Mouse (Mus musculus): ENCODE measurements around the gene Tacstd2.
"Not testable (repeated sequence)": the region's sequence is repeated elsewhere in the genome, so short reads cannot be mapped to it uniquely, and the experiment has no call there.

Gene Tacstd2

DNA sequence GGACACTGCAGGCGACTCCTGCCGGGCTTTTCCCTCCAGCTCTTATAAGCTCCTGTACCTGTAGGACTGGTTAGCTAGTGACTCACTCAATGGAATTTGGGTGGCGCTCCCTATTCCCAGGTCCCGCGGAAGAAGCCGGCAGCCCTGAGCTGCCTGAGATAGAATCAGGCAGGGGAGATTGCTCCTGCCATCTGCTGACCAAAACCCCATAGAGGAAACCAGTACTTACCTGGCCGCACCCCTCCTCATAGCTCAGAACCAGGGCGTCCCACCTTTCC is at the start of gene Tacstd2:
TSS of gene Tacstd2 (minus strand) at position 20 of the 278 bp plus-strand sequence.
- no peak for DNase-seq (ENCODE audit: low read depth, low spot score)

DNA sequence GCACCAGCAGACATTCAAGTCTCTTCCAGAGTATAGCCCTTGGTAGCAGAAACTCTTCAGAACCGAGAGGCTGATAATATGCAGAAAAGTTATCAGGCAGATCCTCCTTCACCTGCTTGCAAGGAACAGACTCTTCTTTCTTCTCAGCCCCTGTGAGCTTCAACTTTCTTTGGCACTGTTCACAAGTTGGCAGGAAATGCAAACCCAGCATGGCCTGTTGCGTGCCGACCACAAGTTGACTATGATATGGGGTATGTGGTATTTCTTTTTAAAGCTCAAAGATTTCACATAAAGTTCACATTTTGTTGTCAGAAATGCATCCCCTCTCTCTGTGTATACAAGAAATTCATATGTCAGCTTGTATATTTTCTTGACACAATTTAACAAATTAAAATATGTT is 30.7 kb upstream of the Tacstd2 start:
- DNase-seq (ENCODE audit: low read depth, low spot score) = no peak

- DNase-seq (ENCODE audit: low read depth, low spot score) = no peak
Observed at GRCm38 (mm10) chr6:67555376-67555775, 19.8 kb upstream of the Tacstd2 start.

DNA sequence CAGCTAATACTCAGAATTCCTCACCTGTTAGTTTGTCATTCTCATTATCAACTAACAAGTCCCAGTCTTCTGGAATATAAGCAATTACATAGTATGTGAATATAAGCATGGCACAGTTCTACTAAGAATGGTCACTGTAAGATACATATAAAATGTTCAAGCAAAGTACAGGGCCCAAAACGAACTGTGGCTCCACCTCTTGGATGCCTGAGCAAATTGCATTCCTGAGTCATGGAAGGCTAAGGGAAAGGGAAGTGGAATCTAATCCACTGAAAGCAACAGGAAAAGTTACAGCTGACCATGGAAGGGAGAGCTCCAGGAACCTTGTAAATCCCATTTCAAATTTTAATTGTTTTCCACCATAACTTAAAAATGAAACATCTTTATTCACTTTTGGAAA is 14.0 kb upstream of the Tacstd2 start:
- no peak for DNase-seq (ENCODE audit: low read depth, low spot score)

GRCm38 (mm10) chr6:67535005-67535776 is 405 bp downstream of the Tacstd2 start:
- peak; percentile 23 for DNase-seq (ENCODE audit: low read depth, low spot score)

GRCm38 (mm10) chr6:67534191-67535004 is 1.2 kb downstream of the Tacstd2 start:
- DNase-seq (ENCODE audit: low read depth, low spot score) = no peak

GRCm38 (mm10) chr6:67532665-67533440 is 2.7 kb downstream of the Tacstd2 start:
- peak; percentile 43 for DNase-seq (ENCODE audit: low read depth, low spot score)

DNA sequence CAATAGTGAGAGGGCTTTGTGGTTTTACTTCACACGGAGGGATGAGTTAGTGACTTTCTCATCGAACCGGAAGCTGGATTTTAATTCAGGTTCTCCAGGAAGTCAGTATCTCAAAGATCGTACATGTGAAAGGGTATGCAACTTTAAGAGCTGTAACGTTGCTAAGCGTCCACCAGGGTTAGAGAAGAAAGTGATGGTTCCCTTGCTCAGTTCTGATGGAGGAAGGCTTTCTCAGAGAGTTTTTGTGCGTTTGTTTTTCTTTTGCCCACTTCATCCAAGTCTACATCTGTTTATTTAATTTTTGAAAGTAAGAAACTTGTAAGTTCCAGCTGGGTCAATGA is 3.8 kb downstream of the Tacstd2 start:
- peak; percentile 22 for DNase-seq (ENCODE audit: low read depth, low spot score)

DNA sequence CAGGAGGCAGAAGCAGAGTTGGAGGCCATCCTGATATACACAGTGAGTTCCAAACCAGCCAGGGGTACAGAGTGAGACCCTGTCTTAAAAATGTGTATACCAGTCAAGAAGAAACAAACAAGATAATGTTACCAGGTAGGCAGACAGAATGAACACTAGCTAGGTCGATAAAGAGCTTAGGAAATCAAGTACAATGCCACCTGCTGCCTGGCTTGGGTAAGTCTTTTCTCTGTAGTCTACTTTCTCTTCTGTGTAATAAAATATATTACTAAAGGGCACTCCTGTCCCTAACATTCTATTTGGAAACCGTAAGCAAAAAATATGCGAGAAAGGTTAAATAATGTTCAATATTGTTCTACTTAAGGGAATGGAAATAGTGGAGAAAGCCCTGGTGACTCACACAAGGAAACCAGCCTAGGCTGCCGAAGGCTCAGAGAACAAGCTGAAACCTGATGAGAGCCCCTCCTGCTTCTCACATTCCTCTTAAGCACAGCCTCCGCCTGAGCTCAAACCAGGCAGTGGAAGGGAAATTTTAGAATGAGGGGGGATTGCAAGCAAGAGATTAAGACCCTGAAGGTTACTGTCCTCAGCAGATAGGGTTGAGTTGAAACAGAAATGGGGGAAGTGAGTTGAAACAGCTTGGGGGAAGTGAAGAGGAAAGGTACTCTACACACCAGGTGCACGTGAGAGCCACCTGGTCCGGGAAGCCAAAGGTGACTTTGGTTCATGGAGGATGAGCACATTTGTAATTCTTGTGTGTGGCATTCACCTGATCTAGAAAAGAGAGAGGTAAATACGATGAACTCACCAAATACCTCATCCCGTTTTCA is 4.4 kb downstream of the Tacstd2 start:
- DNase-seq (ENCODE audit: low read depth, low spot score) = peak; percentile 54

DNA sequence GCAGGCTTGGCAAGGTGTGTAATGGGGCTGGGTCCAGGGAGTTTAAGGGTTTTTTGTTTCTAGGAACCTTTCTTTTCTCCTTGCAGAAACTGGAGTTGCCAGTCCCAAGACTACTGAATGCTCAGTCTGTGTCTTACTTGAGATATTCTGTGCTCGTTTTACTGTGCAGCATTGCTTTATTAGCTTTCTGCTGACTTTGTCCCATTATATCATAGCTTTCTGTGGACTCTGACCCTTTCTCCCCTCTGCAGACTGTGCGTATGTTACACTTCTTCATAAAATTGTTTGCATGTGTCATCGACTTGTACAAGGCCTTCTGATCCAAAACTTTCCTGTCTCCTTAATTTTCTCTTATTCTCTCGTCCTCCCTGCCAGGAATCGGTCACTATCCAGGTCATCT is 9.2 kb downstream of the Tacstd2 start:
- no peak for DNase-seq (ENCODE audit: low read depth, low spot score)

DNA sequence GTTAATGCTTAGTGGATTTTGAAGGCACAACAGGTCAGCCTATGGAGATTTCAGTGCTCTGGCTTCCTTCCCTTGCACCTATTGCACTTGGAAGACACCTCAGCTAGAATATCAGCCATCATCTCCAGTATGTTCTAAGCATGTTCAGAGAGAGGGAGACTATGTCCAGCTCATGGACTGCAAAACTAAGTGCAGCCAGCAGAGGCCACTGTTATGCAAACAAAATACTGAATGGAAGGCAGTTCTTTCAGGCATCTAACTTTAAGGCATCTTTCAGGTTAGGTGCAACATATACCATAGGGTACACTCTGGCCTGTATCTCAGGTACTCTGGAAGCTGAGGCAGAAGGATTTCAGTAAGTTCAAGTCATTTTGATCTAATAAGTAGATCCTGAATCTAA is 24.8 kb downstream of the Tacstd2 start:
- DNase-seq (ENCODE audit: low read depth, low spot score) = peak; percentile 53

DNA sequence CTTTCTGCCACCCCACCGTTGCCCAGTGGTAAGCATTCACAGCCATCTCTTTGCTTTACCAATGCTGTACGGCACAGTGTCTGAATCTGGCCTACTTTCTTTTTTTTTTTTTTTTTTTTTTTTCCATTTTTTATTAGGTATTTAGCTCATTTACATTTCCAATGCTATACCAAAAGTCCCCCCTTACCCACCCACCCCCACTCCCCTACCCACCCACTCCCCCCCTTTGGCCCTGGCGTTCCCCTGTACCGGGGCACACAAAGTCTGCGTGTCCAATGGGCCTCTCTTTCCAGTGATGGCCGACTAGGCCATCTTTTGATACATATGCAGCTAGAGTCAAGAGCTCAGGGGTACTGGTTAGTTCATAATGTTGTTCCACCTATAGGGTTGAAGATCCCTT is 33.7 kb downstream of the Tacstd2 start:
- DNase-seq (ENCODE audit: low read depth, low spot score) = not testable (repeated sequence)

DNA sequence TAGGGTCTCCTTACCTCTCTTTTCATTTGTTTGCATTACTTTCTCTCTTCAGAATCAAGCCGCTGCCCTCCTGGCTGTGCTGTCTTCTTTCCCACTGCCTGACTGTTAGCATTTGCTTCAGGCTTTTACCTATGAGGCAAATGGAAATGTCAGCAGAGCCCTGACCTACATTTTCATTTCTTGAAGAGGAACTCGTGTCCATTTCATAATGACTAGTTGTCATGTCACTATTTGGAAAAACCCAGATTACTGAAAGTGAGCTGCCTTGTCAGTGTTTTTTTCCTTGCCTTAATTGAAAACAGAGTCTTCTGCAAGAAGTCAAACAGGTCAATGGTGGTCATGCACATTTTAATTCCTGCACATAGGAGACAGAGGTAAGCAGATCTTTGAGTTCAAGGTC is 43.8 kb downstream of the Tacstd2 start, which contains the start of gene Il23r:
TSS of gene Il23r (minus strand) at position 101 of the 400 bp plus-strand sequence.
- no peak for DNase-seq (ENCODE audit: low read depth, low spot score)

All from CD4-positive, CD25-positive, alpha-beta regulatory T cell, adult 2 months (primary cell).